Mouse (Mus musculus): ENCODE results near the gene Tspyl1. TPM values are rescaled to one million over a fixed set of nuclear protein-coding genes. Genes with fewer than 3 reads are reported as not detected.
A peak's percentile ranks its signal among the peaks of the same experiment; 100 is the strongest.

Gene Tspyl1
- polyA plus RNA-seq, 1 experiment = 28.3 TPM

GRCm38 (mm10) chr10:34326701-34327100 lies 44.7 kb downstream of the Tspyl1 start:
- peak; percentile 19 for DNase-seq
- Histone ChIP-seq H3K27me3 (replicated peaks; ENCODE audit: control insufficient read depth, insufficient read depth, low read length) (no peaks in the 10 kb centered on the region), H3K27ac (ENCODE audit: insufficient read depth, low read depth, low read length) (no peak overlapping the region), H3K4me1 (ENCODE audit: control insufficient read depth, insufficient read depth, low read length) (no peaks in the 10 kb centered on the region), H3K36me3 (ENCODE audit: control insufficient read depth, insufficient read depth, low read length) (peaks cover 1% of the 10 kb centered on the region), H3K4me3 (ENCODE audit: insufficient read depth, low read depth, low read length) (no peak overlapping the region)
- TF ChIP-seq CTCF (conservative IDR thresholded peaks at IDR 0.05; ENCODE audit: insufficient read depth, insufficient read length, low read depth, low read length) = 0 out of 2 replicates have a peak, but pooled peaks have one; percentile 23
- no peak for TF ChIP-seq POLR2A (IDR thresholded peaks at IDR 0.05; ENCODE audit: low read depth, low read length)
- 19% methylated on average over 4 of the region's 4 CpGs for WGBS

- H3K27me3 ChIP-seq (replicated peaks; ENCODE audit: control insufficient read depth, insufficient read depth, low read length) = no peaks in the 10 kb centered on the region
- H3K4me3 ChIP-seq (ENCODE audit: insufficient read depth, low read depth, low read length) = no peak overlapping the region
- no peaks in the 10 kb centered on the region for H3K4me1 ChIP-seq (ENCODE audit: control insufficient read depth, insufficient read depth, low read length)
- no peak overlapping the region for H3K27ac ChIP-seq (ENCODE audit: insufficient read depth, low read depth, low read length)
- TF ChIP-seq POLR2A (IDR thresholded peaks at IDR 0.05; ENCODE audit: low read depth, low read length) = no peak
- TF ChIP-seq CTCF (conservative IDR thresholded peaks at IDR 0.05; ENCODE audit: insufficient read depth, insufficient read length, low read depth, low read length) = no peak
- H3K36me3 ChIP-seq (ENCODE audit: control insufficient read depth, insufficient read depth, low read length) = peaks cover 1% of the 10 kb centered on the region; the same call in 1 of the 2 replicates
- 67% methylated on average over 5 of the region's 5 CpGs for WGBS
- DNase-seq = no peak
Observed at GRCm38 (mm10) chr10:34327144-34327543, 45.2 kb downstream of the Tspyl1 start.

GRCm38 (mm10) chr10:34328310-34328709 lies 46.3 kb downstream of the Tspyl1 start:
- WGBS = 0% methylated on average over 2 of the region's 2 CpGs
- peak; percentile 67 for DNase-seq

More at GRCm38 (mm10) chr10:34328310-34328709, 46.3 kb downstream of the Tspyl1 start:
- Histone ChIP-seq H3K4me1 (ENCODE audit: control insufficient read depth, insufficient read depth, low read length) (no peaks in the 10 kb centered on the region), H3K27me3 (replicated peaks; ENCODE audit: control insufficient read depth, insufficient read depth, low read length) (no peaks in the 10 kb centered on the region), H3K36me3 (ENCODE audit: control insufficient read depth, insufficient read depth, low read length) (peaks cover 1% of the 10 kb centered on the region; the same call in 1 of the 2 replicates), H3K4me3 (ENCODE audit: insufficient read depth, low read depth, low read length) (no peak overlapping the region), H3K27ac (ENCODE audit: insufficient read depth, low read depth, low read length) (no peak overlapping the region)
- peak; percentile 69 for TF ChIP-seq CTCF (conservative IDR thresholded peaks at IDR 0.05; ENCODE audit: insufficient read depth, insufficient read length, low read depth, low read length)
- no peak for TF ChIP-seq POLR2A (IDR thresholded peaks at IDR 0.05; ENCODE audit: low read depth, low read length)

Other genes starting within 250 kb of the Tspyl1 start
- gene Trappc3l, start 244.6 kb upstream of the Tspyl1 start, polyA plus RNA-seq (2012; rRNA removed) = not detected in 2 replicates
- not detected in 2 replicates for gene Calhm4, start 237.9 kb upstream of the Tspyl1 start, polyA plus RNA-seq (2012; rRNA removed)
- 0.25 and 0.27 TPM in 2 replicates for gene Calhm5, start 185.7 kb upstream of the Tspyl1 start, polyA plus RNA-seq (2012; rRNA removed)
- gene Calhm6, start 154.2 kb upstream of the Tspyl1 start, polyA plus RNA-seq (2012; rRNA removed) = 1.4 TPM in 2 replicates
- gene Dse, start 74.5 kb upstream of the Tspyl1 start, polyA plus RNA-seq (2012; rRNA removed) = 8.0 and 8.6 TPM in 2 replicates
- 7.6 and 8.2 TPM in 2 replicates for gene Tspyl4, start 15.3 kb downstream of the Tspyl1 start, polyA plus RNA-seq (2012; rRNA removed)
- gene Col10a1, start 107.8 kb downstream of the Tspyl1 start, polyA plus RNA-seq (2012; rRNA removed) = not detected in 2 replicates
- 13.3 and 14.9 TPM in 2 replicates for gene Nt5dc1, start 136.4 kb downstream of the Tspyl1 start, polyA plus RNA-seq (2012; rRNA removed)
- 3.7 and 3.8 TPM in 2 replicates for gene Frk, start 201.2 kb downstream of the Tspyl1 start, polyA plus RNA-seq (2012; rRNA removed)